Mouse (Mus musculus) embryonic facial prominence, embryonic 15.5 days (tissue): ENCODE data around the gene Ankrd33b. TPM values are rescaled to one million over a fixed set of nuclear protein-coding genes. Genes with fewer than 3 reads are reported as not detected.
A peak's percentile ranks its signal among the peaks of the same experiment; 100 is the strongest.

Experiments
- ATAC-seq: fragments of 200-750 bp; cut with Nextera tagmentation; 2 replicates; pipeline ENCODE4 v1.8.0; 2017; ENCODE audit warnings: low read depth, moderate TSS enrichment; ENCODE audit not compliant: insufficient number of reproducible peaks, low FRiP score, low TSS enrichment
- H3K27ac ChIP-seq: fragments of 300-500 bp; sonication (generic); replicated peaks from 2 replicates; pipeline ENCODE4 v1.5.1; 2015; ENCODE audit warnings: mild to moderate bottlenecking, inconsistent platforms
- H3K27me3 ChIP-seq: fragments of 300-500 bp; sonication (generic); 2 replicates; pipeline ENCODE4 v1.6.1; 2015; ENCODE audit warnings: inconsistent platforms
- H3K36me3 ChIP-seq: fragments of 300-500 bp; sonication (generic); 2 replicates; pipeline ENCODE4 v1.6.1; 2015; ENCODE audit warnings: mild to moderate bottlenecking, inconsistent platforms
- H3K4me1 ChIP-seq: fragments of 300-500 bp; sonication (generic); 2 replicates; pipeline ENCODE4 v1.6.1; 2015; ENCODE audit warnings: inconsistent platforms
- H3K4me2 ChIP-seq: fragments of 300-500 bp; sonication (generic); replicated peaks from 2 replicates; pipeline ENCODE4 v1.6.1; 2015; ENCODE audit warnings: mild to moderate bottlenecking, inconsistent platforms
- H3K4me3 ChIP-seq: fragments of 300-500 bp; sonication (generic); replicated peaks from 2 replicates; pipeline ENCODE4 v1.5.1; 2015; ENCODE audit warnings: mild to moderate bottlenecking, inconsistent platforms
- H3K9ac ChIP-seq: fragments of 300-500 bp; sonication (generic); 2 replicates; pipeline ENCODE4 v1.6.1; 2015; ENCODE audit warnings: inconsistent platforms
- H3K9me3 ChIP-seq: fragments of 300-500 bp; sonication (generic); replicated peaks from 2 replicates; pipeline ENCODE4 v1.6.1; 2016; ENCODE audit warnings: inconsistent platforms
- WGBS: fragments of 180-500 bp; shearing (Covaris S2); methylation state at CpG from one replicate; pipeline ENCODE4 v1.1.7; 2015; 5-methylcytosine and 5-hydroxymethylcytosine counted together
- polyA plus RNA-seq: library from polyadenylated mRNA; unstranded; fragments of >200 nt; fragmentation: Nextera tagmentation; extraction: Ambion mirVana; gene quantifications from 2 replicates; pipeline ENCODE4 v1.2.1, GENCODE M21; 2015

Ankrd33b gene
- polyA plus RNA-seq, 1 experiment from 2014 or later = 0.80 TPM

DNA sequence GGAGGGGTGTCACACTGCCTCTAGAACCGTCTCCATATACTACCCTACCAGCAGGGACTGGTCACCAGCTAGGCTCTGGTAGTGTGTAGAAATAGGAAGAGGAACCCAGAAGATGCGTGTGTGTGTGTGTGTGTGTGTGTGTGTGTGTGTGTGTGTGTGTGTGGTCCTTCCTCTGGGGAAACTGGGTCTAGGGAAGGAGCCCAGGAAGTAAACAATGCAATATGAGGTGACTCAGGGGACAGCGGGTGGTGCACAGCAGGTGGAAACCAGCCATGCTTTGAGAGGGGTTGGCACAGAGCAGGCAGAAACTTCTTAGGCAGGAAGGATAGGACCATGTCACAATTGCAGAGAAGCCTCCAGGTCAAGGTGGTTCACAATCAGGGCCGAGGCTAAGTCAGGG is 30.8 kb downstream of the Ankrd33b start:
- Histone ChIP-seq H3K36me3 (no peaks in the 10 kb centered on the region), H3K9ac (no peak overlapping the region), H3K4me1 (no peaks in the 10 kb centered on the region), H3K4me3 (no peak overlapping the region), H3K27me3 (no peaks in the 10 kb centered on the region), H3K4me2 (no peak overlapping the region), H3K9me3 (no peaks in the 10 kb centered on the region), H3K27ac (no peak overlapping the region)
- ATAC-seq = peak; percentile 55
- 54% methylated on average over 4 of the region's 4 CpGs for WGBS

GRCm38 (mm10) chr15:31334829-31335228 is 32.7 kb downstream of the Ankrd33b start:
- no peaks in the 10 kb centered on the region for H3K4me1 ChIP-seq
- no peak overlapping the region for H3K9ac ChIP-seq
- H3K36me3 ChIP-seq = no peaks in the 10 kb centered on the region
- no peak overlapping the region for H3K27ac ChIP-seq
- ATAC-seq = no peak
- no peak overlapping the region for H3K4me3 ChIP-seq
- H3K4me2 ChIP-seq = no peak overlapping the region
- no peaks in the 10 kb centered on the region for H3K27me3 ChIP-seq
- H3K9me3 ChIP-seq = no peaks in the 10 kb centered on the region
- WGBS = 90% methylated on average over 5 of the region's 5 CpGs

- Histone ChIP-seq H3K4me1 (no peaks in the 10 kb centered on the region), H3K27me3 (no peaks in the 10 kb centered on the region), H3K9ac (no peak overlapping the region), H3K4me2 (no peak overlapping the region), H3K4me3 (no peak overlapping the region), H3K9me3 (no peaks in the 10 kb centered on the region), H3K36me3 (no peaks in the 10 kb centered on the region), H3K27ac (no peak overlapping the region)
- 73% methylated on average over 7 of the region's 7 CpGs for WGBS
- no peak for ATAC-seq
Observed at GRCm38 (mm10) chr15:31332541-31333163, 34.9 kb downstream of the Ankrd33b start.

DNA sequence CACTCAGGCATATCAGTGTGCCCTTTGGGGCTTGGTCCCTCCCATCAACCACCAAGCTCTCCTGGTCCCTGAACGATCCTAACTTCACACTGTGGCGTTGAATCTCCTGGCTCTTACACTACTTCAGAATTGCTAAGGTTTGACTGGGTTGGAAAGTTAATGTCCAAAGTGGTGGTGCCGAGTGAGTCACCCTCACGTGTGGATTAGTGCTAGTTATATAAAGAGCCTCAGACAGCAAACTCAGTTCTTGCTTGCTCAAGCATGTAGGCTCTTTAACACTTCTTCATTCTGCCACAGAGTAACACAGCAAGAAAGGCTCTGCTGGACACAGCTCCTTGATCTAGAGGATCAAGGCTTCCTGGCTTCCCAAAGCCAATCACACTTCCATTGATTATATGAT is 35.8 kb downstream of the Ankrd33b start:
- ATAC-seq = no peak
- Histone ChIP-seq H3K9ac (no peak overlapping the region), H3K4me3 (no peak overlapping the region), H3K27me3 (no peaks in the 10 kb centered on the region), H3K36me3 (no peaks in the 10 kb centered on the region), H3K4me1 (no peaks in the 10 kb centered on the region), H3K9me3 (no peaks in the 10 kb centered on the region), H3K4me2 (no peak overlapping the region), H3K27ac (no peak overlapping the region)
- 76% methylated on average over 4 of the region's 4 CpGs for WGBS

GRCm38 (mm10) chr15:31328082-31328614 is 39.4 kb downstream of the Ankrd33b start:
- Histone ChIP-seq H3K27ac (no peak overlapping the region), H3K4me3 (no peak overlapping the region), H3K9me3 (no peaks in the 10 kb centered on the region), H3K9ac (no peak overlapping the region), H3K27me3 (no peaks in the 10 kb centered on the region), H3K4me2 (no peak overlapping the region), H3K36me3 (no peaks in the 10 kb centered on the region), H3K4me1 (no peaks in the 10 kb centered on the region)
- no peak for ATAC-seq
- WGBS = 78% methylated on average over 9 of the region's 9 CpGs

DNA sequence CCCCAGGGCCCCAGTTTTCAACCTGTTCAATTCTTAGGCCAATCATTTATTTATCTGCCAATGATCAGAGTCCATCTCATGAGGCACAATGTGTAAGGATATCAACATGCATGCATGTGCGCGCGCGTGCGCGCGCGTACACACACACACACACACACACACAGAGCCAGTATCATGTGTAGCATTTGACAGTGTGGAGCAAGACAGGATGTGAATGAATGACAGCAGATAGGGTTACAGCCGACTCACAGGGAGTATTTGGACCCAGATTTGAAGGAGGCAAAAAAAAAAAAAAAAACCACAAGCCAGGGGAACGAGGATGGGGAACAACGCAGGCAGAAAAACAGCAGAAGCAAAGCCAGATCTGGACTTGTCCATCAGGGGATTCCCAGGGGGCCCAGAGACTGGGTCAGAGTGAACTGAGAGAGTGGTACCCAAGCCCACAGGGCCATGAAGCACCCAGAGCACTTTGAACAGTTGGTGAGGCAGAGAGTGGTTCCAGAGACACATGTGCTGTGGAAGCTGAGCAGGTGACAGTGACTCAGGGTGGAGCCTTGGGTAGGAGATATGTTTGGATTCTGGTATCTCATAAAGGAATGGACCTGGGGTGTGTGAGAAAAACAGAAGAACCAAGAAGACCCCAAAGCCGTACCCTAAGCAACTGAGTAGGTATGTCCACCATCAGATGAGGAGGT is 41.7 kb downstream of the Ankrd33b start:
- H3K36me3 ChIP-seq = no peaks in the 10 kb centered on the region
- no peak overlapping the region for H3K9ac ChIP-seq
- no peak for ATAC-seq
- no peak overlapping the region for H3K4me2 ChIP-seq
- no peaks in the 10 kb centered on the region for H3K9me3 ChIP-seq
- H3K27ac ChIP-seq = no peak overlapping the region
- WGBS = 85% methylated on average over 12 of the region's 12 CpGs
- H3K27me3 ChIP-seq = no peaks in the 10 kb centered on the region
- H3K4me3 ChIP-seq = no peak overlapping the region
- H3K4me1 ChIP-seq = no peaks in the 10 kb centered on the region

GRCm38 (mm10) chr15:31324551-31324950 is 43.0 kb downstream of the Ankrd33b start:
- H3K27ac ChIP-seq = no peak overlapping the region
- no peak overlapping the region for H3K4me3 ChIP-seq
- H3K27me3 ChIP-seq = no peaks in the 10 kb centered on the region
- no peak for ATAC-seq
- H3K4me2 ChIP-seq = no peak overlapping the region
- H3K9ac ChIP-seq = no peak overlapping the region
- 70% methylated on average over 13 of the region's 13 CpGs for WGBS
- H3K9me3 ChIP-seq = no peaks in the 10 kb centered on the region
- no peaks in the 10 kb centered on the region for H3K36me3 ChIP-seq
- no peaks in the 10 kb centered on the region for H3K4me1 ChIP-seq

DNA sequence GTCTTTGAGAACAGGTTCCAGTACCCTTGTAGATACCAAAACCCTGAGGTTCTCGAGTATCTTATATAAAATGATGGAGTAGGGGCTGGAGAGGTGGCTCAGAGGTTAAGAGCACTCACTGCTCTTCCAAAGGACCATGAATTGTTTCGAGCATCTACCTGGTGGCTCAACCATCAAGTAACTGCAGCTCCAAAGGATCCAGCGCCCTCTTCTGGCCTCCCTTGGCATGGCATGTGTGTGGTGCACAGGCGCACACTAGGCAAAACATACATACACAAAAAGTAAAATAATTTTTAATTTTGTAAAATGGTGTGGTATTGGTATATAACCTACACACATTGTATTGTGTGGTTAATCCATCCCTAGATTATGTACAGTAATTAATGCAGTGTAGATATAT is 43.8 kb downstream of the Ankrd33b start:
- Histone ChIP-seq H3K4me1 (peaks cover 7% of the 10 kb centered on the region; the same call in 1 of the 2 replicates), H3K27me3 (no peaks in the 10 kb centered on the region), H3K9ac (no peak overlapping the region), H3K27ac (no peak overlapping the region), H3K36me3 (no peaks in the 10 kb centered on the region), H3K9me3 (no peaks in the 10 kb centered on the region), H3K4me3 (no peak overlapping the region), H3K4me2 (no peak overlapping the region)
- 75% methylated on average over 4 of the region's 4 CpGs for WGBS
- ATAC-seq = no peak

DNA sequence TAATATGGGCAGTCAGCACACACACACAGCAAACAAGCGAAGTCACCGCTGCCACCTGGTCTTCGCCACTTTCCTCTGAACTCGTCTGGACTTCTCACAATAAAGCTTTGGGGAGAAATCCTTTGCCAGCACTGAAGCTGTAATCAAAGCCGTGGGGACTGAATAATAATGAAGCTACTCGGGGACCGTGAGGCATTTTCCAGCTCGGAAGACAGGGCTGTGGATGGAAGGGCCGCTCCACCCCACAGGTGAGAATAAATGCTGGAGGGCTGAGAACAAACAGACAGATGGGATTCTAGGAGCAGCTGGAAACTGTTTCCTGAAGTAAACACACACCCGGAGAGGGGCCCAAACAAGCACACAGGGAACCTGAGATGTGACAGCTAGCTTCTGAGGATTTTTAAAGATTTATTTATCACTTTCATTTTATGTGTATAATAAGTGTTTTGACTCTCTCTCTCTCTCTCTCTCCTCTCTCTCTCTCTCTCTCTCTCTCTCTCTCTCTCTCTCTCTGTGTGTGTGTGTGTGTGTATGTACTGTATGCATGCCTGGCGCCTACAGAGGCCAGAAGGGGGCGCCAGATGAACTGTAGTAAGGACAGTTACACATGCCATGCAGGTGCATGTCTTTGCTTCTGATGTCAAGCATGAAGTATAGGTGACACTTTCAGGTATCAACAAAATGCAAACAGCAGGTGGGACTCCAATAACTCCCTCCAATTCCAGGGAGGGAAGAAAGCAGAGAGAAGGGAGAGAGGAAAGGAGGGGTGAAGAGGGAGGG is 46.7 kb downstream of the Ankrd33b start:
- no peak overlapping the region for H3K4me2 ChIP-seq
- ATAC-seq = no peak
- H3K4me3 ChIP-seq = no peak overlapping the region
- no peak overlapping the region for H3K27ac ChIP-seq
- no peaks in the 10 kb centered on the region for H3K9me3 ChIP-seq
- no peaks in the 10 kb centered on the region for H3K27me3 ChIP-seq
- WGBS = 55% methylated on average over 12 of the region's 12 CpGs
- H3K36me3 ChIP-seq = no peaks in the 10 kb centered on the region
- H3K9ac ChIP-seq = no peak overlapping the region
- peaks cover 21% of the 10 kb centered on the region for H3K4me1 ChIP-seq

DNA sequence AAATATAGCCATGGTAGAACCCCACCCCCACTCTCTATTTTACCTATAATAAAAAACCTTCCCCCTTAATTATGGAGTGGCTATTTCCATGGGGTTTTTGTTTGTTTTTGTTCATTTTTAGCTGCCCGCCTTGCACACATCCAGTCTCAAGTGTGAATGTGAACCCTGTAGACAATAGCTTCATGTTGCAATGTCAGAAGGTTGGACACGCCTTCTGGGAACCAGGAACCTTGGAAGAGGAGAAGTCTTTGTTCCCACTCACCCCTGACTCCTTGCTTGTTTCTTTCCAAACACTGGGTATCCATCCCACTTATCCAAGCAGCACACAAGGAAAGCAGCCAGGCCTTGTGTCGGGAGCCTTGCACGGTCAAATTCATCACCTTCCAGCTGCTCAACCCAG is 48.5 kb downstream of the Ankrd33b start:
- WGBS = 59% methylated on average over 4 of the region's 4 CpGs
- Histone ChIP-seq H3K4me1 (peaks cover 21% of the 10 kb centered on the region), H3K9me3 (no peaks in the 10 kb centered on the region), H3K36me3 (no peaks in the 10 kb centered on the region), H3K27me3 (peaks cover 4% of the 10 kb centered on the region; the same call in 1 of the 2 replicates), H3K27ac (peak overlapping the region; percentile 70), H3K4me2 (no peak overlapping the region), H3K4me3 (no peak overlapping the region), H3K9ac (no peak overlapping the region)
- ATAC-seq = no peak
